Mouse (Mus musculus) thymus, adult 2 months (tissue): ENCODE data around the gene Arhgef28. TPM values are rescaled to one million over a fixed set of nuclear protein-coding genes. Genes with fewer than 3 reads are reported as not detected.

ENCODE experiments used
- DNase-seq: peaks from one replicate; pipeline ENCODE4 v3.0.0; 2021
- H3K27ac ChIP-seq: fragments of 200-500 bp; 2 replicates; pipeline ENCODE4 v1.5.1; 2012; ENCODE audit warnings: low read length, control low read depth; ENCODE audit not compliant: control insufficient read depth, insufficient read depth
- H3K27me3 ChIP-seq: fragments of 200-500 bp; 2 replicates; pipeline ENCODE4 v1.6.1; 2012; ENCODE audit warnings: mild to moderate bottlenecking, low read length, moderate library complexity, mixed read lengths; ENCODE audit not compliant: control insufficient read depth, insufficient read depth
- H3K36me3 ChIP-seq: fragments of 200-500 bp; 2 replicates; pipeline ENCODE4 v1.6.1; 2012; ENCODE audit warnings: mild to moderate bottlenecking, low read length, moderate library complexity; ENCODE audit not compliant: control insufficient read depth, insufficient read depth
- H3K4me1 ChIP-seq: fragments of 200-500 bp; replicated peaks from 2 replicates; pipeline ENCODE4 v1.6.1; 2012; ENCODE audit warnings: low read length; ENCODE audit not compliant: control insufficient read depth, insufficient read depth
- H3K4me3 ChIP-seq: fragments of 200-500 bp; 2 replicates; pipeline ENCODE4 v1.5.1; 2012; ENCODE audit warnings: mild to moderate bottlenecking, low read length, control low read depth, moderate library complexity; ENCODE audit not compliant: control insufficient read depth, insufficient read depth
- CTCF ChIP-seq: fragments of 200-500 bp; IDR thresholded peaks from 2 replicates; pipeline ENCODE4 v1.5.1; 2012; ENCODE audit warnings: mild to moderate bottlenecking, control low read depth, low read length, moderate library complexity, borderline replicate concordance; ENCODE audit not compliant: control insufficient read depth, poor library complexity, insufficient read depth; ENCODE audit errors: extremely low read depth
- POLR2A ChIP-seq: fragments of 200-500 bp; IDR thresholded peaks from 2 replicates; pipeline ENCODE4 v1.6.1; 2012; ENCODE audit warnings: mild to moderate bottlenecking, low read length, control low read depth, moderate library complexity; ENCODE audit not compliant: control insufficient read depth, poor library complexity, insufficient read depth; ENCODE audit errors: extremely low read depth
- WGBS: fragments of 180-500 bp; shearing (Covaris S2); methylation state at CpG from one replicate; pipeline ENCODE4 v1.1.7; 2018; 5-methylcytosine and 5-hydroxymethylcytosine counted together
- polyA plus RNA-seq: library from polyadenylated mRNA; depleted of rRNA; stranded (reverse); fragments of >200 nt; gene quantifications from 2 replicates; pipeline ENCODE4 v1.2.3, GENCODE M21; 2012

The Arhgef28 gene
- polyA plus RNA-seq, 1 experiment = 2.0 TPM

- Histone ChIP-seq H3K27me3 (no peaks in the 10 kb centered on the region), H3K4me1 (no peaks in the 10 kb centered on the region), H3K27ac (no peak overlapping the region), H3K36me3 (no peaks in the 10 kb centered on the region), H3K4me3 (no peak overlapping the region)
- DNase-seq = no peak
- 14% methylated on average over 12 of the region's 12 CpGs for WGBS
- no peak for TF ChIP-seq CTCF
- no peak for TF ChIP-seq POLR2A
These were observed 70.2 kb downstream of the Arhgef28 start for GRCm38 (mm10) chr13:98135890-98136555.

DNA sequence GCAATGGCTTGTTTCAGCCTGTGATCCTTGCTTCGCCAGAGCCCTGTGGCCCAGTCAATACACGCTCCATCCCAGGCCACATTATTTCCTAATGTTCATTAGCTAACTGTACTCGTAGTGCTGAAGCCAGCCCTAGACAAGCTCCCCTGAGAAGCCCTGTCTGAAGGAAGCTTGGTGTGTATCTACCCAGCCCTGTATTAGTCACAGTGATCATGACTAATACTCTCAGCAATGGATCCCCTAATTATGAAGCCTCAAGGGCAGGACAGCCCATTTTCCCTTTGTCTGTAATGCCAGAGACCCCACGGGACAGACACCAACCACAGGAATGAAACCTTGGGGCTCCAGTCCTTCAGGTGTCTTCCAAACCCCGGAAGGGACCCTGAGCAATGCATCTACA is 73.3 kb downstream of the Arhgef28 start:
- DNase-seq = no peak
- Histone ChIP-seq H3K27me3 (no peaks in the 10 kb centered on the region), H3K4me1 (no peaks in the 10 kb centered on the region), H3K27ac (no peak overlapping the region), H3K4me3 (no peak overlapping the region), H3K36me3 (no peaks in the 10 kb centered on the region)
- TF ChIP-seq POLR2A (no peak), CTCF (no peak)
- WGBS = 86% methylated on average over 5 of the region's 5 CpGs

GRCm38 (mm10) chr13:98132264-98132663 is 74.0 kb downstream of the Arhgef28 start:
- Histone ChIP-seq H3K4me1 (no peaks in the 10 kb centered on the region), H3K36me3 (no peaks in the 10 kb centered on the region), H3K27ac (no peak overlapping the region), H3K4me3 (no peak overlapping the region), H3K27me3 (no peaks in the 10 kb centered on the region)
- no peak for DNase-seq
- TF ChIP-seq CTCF (no peak), POLR2A (no peak)
- 92% methylated on average over 6 of the region's 6 CpGs for WGBS

DNA sequence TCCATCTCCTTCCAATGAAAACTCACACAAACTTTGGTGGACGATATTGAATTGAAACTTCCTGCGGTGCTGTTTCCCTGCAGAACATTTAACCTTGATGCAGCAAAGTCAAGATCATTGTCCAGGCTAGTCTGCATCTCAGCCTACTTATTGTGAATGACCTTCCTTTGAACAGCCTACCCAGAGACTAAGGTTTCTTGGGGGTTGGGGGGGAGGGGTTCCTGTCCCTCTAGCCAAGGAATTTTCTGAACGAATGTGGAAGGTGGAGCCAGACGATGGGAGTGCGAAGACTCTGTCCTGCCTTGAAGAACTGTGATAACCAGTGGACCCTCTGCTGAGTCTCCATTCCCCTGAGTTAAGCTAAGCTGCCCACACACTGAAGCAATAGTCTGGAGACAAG is 80.6 kb downstream of the Arhgef28 start:
- Histone ChIP-seq H3K36me3 (no peaks in the 10 kb centered on the region), H3K27ac (no peak overlapping the region), H3K4me1 (peaks cover 6% of the 10 kb centered on the region), H3K27me3 (no peaks in the 10 kb centered on the region), H3K4me3 (no peak overlapping the region)
- no peak for DNase-seq
- no peak for TF ChIP-seq POLR2A
- no peak for TF ChIP-seq CTCF
- WGBS = 70% methylated on average over 5 of the region's 5 CpGs

GRCm38 (mm10) chr13:98124113-98124745 is 82.0 kb downstream of the Arhgef28 start:
- H3K4me1 ChIP-seq = peaks cover 6% of the 10 kb centered on the region
- no peak for DNase-seq
- no peaks in the 10 kb centered on the region for H3K36me3 ChIP-seq
- TF ChIP-seq CTCF = no peak
- no peak for TF ChIP-seq POLR2A
- WGBS = 6% methylated on average over 14 of the region's 14 CpGs
- no peak overlapping the region for H3K27ac ChIP-seq
- H3K4me3 ChIP-seq = no peak overlapping the region
- no peaks in the 10 kb centered on the region for H3K27me3 ChIP-seq

GRCm38 (mm10) chr13:98122766-98123165 is 83.5 kb downstream of the Arhgef28 start:
- Histone ChIP-seq H3K27ac (no peak overlapping the region), H3K4me1 (peaks cover 6% of the 10 kb centered on the region), H3K36me3 (no peaks in the 10 kb centered on the region), H3K27me3 (no peaks in the 10 kb centered on the region), H3K4me3 (no peak overlapping the region)
- no peak for DNase-seq
- TF ChIP-seq POLR2A = no peak
- no peak for TF ChIP-seq CTCF
- 48% methylated on average over 4 of the region's 4 CpGs for WGBS
